Mouse (Mus musculus) cortical plate, adult 2 months (tissue): Measurements from ENCODE around the gene Cyp2c38. TPM values are rescaled to one million over a fixed set of nuclear protein-coding genes. Genes with fewer than 3 reads are reported as not detected.
"Not testable (repeated sequence)": the region's sequence is repeated elsewhere in the genome, so short reads cannot be mapped to it uniquely, and the experiment has no call there.

Experiments
- H3K27ac ChIP-seq: fragments of 200-500 bp; 2 replicates; pipeline ENCODE4 v1.5.1; 2012; ENCODE audit warnings: low read length, control low read depth, inconsistent platforms; ENCODE audit not compliant: insufficient read depth
- H3K4me1 ChIP-seq: fragments of 200-500 bp; 2 replicates; pipeline ENCODE4 v1.6.1; 2011; ENCODE audit warnings: low read length; ENCODE audit not compliant: control insufficient read depth, insufficient read depth
- H3K4me3 ChIP-seq: fragments of 200-500 bp; 2 replicates; pipeline ENCODE4 v1.5.1; 2011; ENCODE audit warnings: mild to moderate bottlenecking, low read length, control low read depth; ENCODE audit not compliant: insufficient read depth
- CTCF ChIP-seq: fragments of 200-500 bp; IDR thresholded peaks from 2 replicates; pipeline ENCODE4 v1.5.1; 2011; ENCODE audit warnings: mild to moderate bottlenecking, control low read depth, low read length; ENCODE audit not compliant: insufficient read depth; ENCODE audit errors: extremely low read depth
- POLR2A ChIP-seq: fragments of 200-500 bp; IDR thresholded peaks from 2 replicates; pipeline ENCODE4 v1.6.1; 2011; ENCODE audit warnings: mild to moderate bottlenecking, low read length, control low read depth; ENCODE audit not compliant: insufficient read depth; ENCODE audit errors: extremely low read depth
- polyA plus RNA-seq: library from polyadenylated mRNA; depleted of rRNA; stranded (reverse); fragments of >200 nt; gene quantifications from 2 replicates; pipeline ENCODE4 v1.2.3, GENCODE M21; 2012; rRNA removed

Cyp2c38 gene
- polyA plus RNA-seq, result not detected in 2 replicates

- TF ChIP-seq CTCF (no peak), POLR2A (no peak)
- Histone ChIP-seq H3K4me3 (no peak within 1 kb of the TSS), H3K27ac (no peak within 1 kb of the TSS), H3K4me1 (no peaks in the 10 kb centered on the region)
Measured at GRCm38 (mm10) chr19:39462941-39463340, at the start of gene Cyp2c38. Gene Cyp2c38 (minus strand): TSS chr19:39463075.

DNA sequence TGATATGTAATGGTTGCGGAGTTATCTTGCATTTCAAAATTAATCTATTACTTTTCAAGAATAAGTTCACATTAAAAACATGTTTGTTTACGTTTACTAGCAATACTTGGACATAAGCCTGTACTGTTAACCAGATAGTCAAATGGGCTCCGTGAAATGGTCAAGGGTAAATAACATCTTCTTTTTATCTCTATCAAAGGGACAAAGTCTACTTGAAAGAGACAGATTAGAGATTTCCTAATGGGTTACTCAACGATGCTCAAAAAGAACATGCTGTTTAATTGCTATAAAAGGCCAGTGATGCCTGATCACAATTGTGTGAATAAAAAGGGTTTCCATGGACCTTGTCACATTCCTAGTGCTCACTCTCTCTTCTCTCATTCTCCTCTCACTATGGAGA is 47.7 kb upstream of the Cyp2c38 start, which contains the start of gene Cyp2c39:
Gene Cyp2c39 (plus strand): TSS at position 329 of the 400 bp plus-strand sequence.
- Histone ChIP-seq H3K27ac (no peak within 1 kb of the TSS), H3K4me3 (no peak within 1 kb of the TSS), H3K4me1 (no peaks in the 10 kb centered on the region)
- no peak for TF ChIP-seq POLR2A
- no peak for TF ChIP-seq CTCF

GRCm38 (mm10) chr19:39509533-39509932 is 46.7 kb upstream of the Cyp2c38 start:
- Histone ChIP-seq H3K4me3 (no peak overlapping the region), H3K4me1 (no peaks in the 10 kb centered on the region), H3K27ac (no peak overlapping the region)
- TF ChIP-seq POLR2A (no peak), CTCF (no peak)

DNA sequence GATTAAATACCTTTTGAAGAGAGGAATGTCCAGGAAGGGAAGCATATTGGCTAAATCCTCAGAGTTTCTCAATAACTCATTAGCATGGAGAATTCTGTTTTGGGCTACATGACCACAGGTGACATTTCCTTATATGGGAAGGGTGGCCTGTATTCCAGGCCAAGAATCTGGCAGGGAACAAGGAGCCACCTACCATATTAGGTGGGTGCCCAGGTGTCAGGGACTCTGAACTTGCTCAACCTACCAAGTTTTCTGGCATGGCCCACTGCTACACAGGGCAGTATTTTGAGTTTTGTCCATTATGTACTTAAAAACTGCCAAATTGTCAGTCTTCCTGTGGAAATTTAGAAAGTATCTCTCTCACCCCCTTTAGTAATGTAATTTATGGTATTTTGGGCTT is 43.5 kb upstream of the Cyp2c38 start:
- H3K4me3 ChIP-seq, result no peak overlapping the region
- TF ChIP-seq CTCF, result no peak
- no peak for TF ChIP-seq POLR2A
- no peak overlapping the region for H3K27ac ChIP-seq
- H3K4me1 ChIP-seq, result no peaks in the 10 kb centered on the region

DNA sequence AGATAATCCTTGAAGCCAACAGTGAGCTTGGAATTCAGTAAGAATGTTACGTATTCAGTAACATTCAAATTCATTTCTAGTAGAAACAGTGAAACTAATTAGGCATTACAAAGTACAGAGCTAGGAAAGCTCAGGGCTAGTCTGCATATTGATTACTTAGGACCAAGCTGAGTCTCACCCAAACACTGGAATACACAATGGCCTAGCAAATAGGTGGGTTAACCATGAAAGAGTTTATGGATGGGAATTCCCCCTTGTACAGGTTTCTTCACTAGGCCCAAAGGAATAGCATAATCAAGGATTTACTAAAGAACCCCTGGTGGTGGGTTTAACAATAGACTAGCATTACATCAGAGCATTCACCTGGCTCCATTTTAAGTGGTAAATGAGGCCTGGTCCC is 21.1 kb upstream of the Cyp2c38 start:
- H3K27ac ChIP-seq, H3K4me3 ChIP-seq, H3K4me1 ChIP-seq: not testable (repeated sequence)

DNA sequence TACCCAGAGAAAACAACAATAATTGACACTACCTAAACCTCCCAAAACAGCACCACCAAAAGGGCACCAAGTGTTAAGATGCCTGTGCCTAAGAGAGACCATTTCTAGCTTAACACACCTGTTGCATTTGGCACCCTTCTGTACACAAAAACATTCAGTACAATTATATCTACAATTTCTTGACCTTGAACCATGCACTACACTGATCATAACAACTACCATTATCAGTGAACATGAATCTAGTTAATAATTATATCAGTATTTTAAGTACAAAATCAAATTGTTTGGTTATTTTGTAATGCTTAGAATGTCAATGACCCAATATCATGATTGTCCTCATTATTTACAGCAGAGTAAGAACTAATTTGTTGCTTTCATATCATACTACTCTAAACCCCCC is 1.0 kb upstream of the Cyp2c38 start:
- Histone ChIP-seq H3K4me3 (no peak overlapping the region), H3K27ac (no peak overlapping the region), H3K4me1 (no peaks in the 10 kb centered on the region)
- TF ChIP-seq CTCF, result no peak
- no peak for TF ChIP-seq POLR2A

Other genes starting within 250 kb of the Cyp2c38 start
- gene Cyp2c29, start 193.7 kb downstream of the Cyp2c38 start, polyA plus RNA-seq, result not detected in 2 replicates
- not detected in 2 replicates for gene Cyp2c39, start 47.8 kb upstream of the Cyp2c38 start, polyA plus RNA-seq
- not detected in 2 replicates for gene Cyp2c67, start 186.0 kb upstream of the Cyp2c38 start, polyA plus RNA-seq